Mouse (Mus musculus): Measurements from ENCODE around the gene Ccdc30.
"Not testable (repeated sequence)": the region's sequence is repeated elsewhere in the genome, so short reads cannot be mapped to it uniquely, and the experiment has no call there.

Ccdc30 gene

GRCm38 (mm10) chr4:119305418-119305817, 109.9 kb downstream of the Ccdc30 start:
- no peak for DNase-seq (ENCODE audit: low spot score)

- DNase-seq (ENCODE audit: low spot score) = no peak
These were observed 112.0 kb downstream of the Ccdc30 start for GRCm38 (mm10) chr4:119303291-119303690.

- DNase-seq (ENCODE audit: low spot score) = peak; percentile 24
These were observed 113.5 kb downstream of the Ccdc30 start for GRCm38 (mm10) chr4:119301777-119302176.

- no peak for DNase-seq (ENCODE audit: low spot score)
These were observed 114.6 kb downstream of the Ccdc30 start for GRCm38 (mm10) chr4:119300761-119301160.

GRCm38 (mm10) chr4:119297361-119297760, 118.0 kb downstream of the Ccdc30 start:
- DNase-seq (ENCODE audit: low spot score) = no peak

- peak; percentile 24 for DNase-seq (ENCODE audit: low spot score)
These were observed 120.2 kb downstream of the Ccdc30 start for GRCm38 (mm10) chr4:119295134-119295453.

GRCm38 (mm10) chr4:119294415-119295133, 120.7 kb downstream of the Ccdc30 start, which contains the start of gene Ybx1:
Gene Ybx1, minus strand, starts transcription at chr4:119294604.
- peak; percentile 99 for DNase-seq (ENCODE audit: low spot score)

- DNase-seq (ENCODE audit: low spot score) = no peak
These were observed 121.6 kb downstream of the Ccdc30 start for GRCm38 (mm10) chr4:119293574-119294258.

GRCm38 (mm10) chr4:119292771-119293573, 122.3 kb downstream of the Ccdc30 start:
- peak; percentile 35 for DNase-seq (ENCODE audit: low spot score)

GRCm38 (mm10) chr4:119291921-119292320, 123.4 kb downstream of the Ccdc30 start:
- no peak for DNase-seq (ENCODE audit: low spot score)

GRCm38 (mm10) chr4:119285336-119285735, 130.0 kb downstream of the Ccdc30 start:
- DNase-seq (ENCODE audit: low spot score) = no peak

GRCm38 (mm10) chr4:119284861-119285260, 130.5 kb downstream of the Ccdc30 start:
- no peak for DNase-seq (ENCODE audit: low spot score)

- DNase-seq (ENCODE audit: low spot score) = not testable (repeated sequence)
These were observed 136.5 kb downstream of the Ccdc30 start for GRCm38 (mm10) chr4:119278784-119279183.

- DNase-seq (ENCODE audit: low spot score) = no peak
These were observed 139.6 kb downstream of the Ccdc30 start for GRCm38 (mm10) chr4:119275726-119276125.

GRCm38 (mm10) chr4:119275226-119275625, 140.1 kb downstream of the Ccdc30 start:
- no peak for DNase-seq (ENCODE audit: low spot score)

- no peak for DNase-seq (ENCODE audit: low spot score)
These were observed 140.7 kb downstream of the Ccdc30 start for GRCm38 (mm10) chr4:119274627-119275026.

Measured in yolk sac, embryonic 10.5 days (tissue).